Mouse (Mus musculus) erythroblast, embryonic 14.5 days (primary cell): ENCODE results near the gene Acap1. TPM values are rescaled to one million over a fixed set of nuclear protein-coding genes. Genes with fewer than 3 reads are reported as not detected.

Source experiments
- H3K27me3 ChIP-seq: 2 replicates; pipeline ENCODE4 v1.6.1; 2012; ENCODE audit warnings: inconsistent platforms; ENCODE audit not compliant: control insufficient read depth
- H3K36me3 ChIP-seq: 2 replicates; pipeline ENCODE4 v1.6.1; 2012; ENCODE audit warnings: mild to moderate bottlenecking, inconsistent platforms; ENCODE audit not compliant: control insufficient read depth
- H3K4me1 ChIP-seq: 2 replicates; pipeline ENCODE4 v1.6.1; 2012; ENCODE audit warnings: inconsistent platforms; ENCODE audit not compliant: control insufficient read depth
- H3K4me3 ChIP-seq: replicated peaks from 2 replicates; pipeline ENCODE3; 2012; ENCODE audit warnings: moderate library complexity, mild to moderate bottlenecking, inconsistent platforms
- H3K9me3 ChIP-seq: 2 replicates; pipeline ENCODE4 v1.6.1; 2012; ENCODE audit warnings: low read length, inconsistent platforms, mixed read lengths; ENCODE audit not compliant: control insufficient read depth
- GATA1 ChIP-seq: IDR thresholded peaks from 2 replicates; pipeline ENCODE4 v1.6.1; 2012; ENCODE audit warnings: low read length, inconsistent platforms, mixed read lengths
- TAL1 ChIP-seq: IDR thresholded peaks from 3 replicates; pipeline ENCODE4 v1.6.1; 2012; ENCODE audit warnings: low read length, inconsistent platforms, mixed read lengths
- polyA plus RNA-seq: library from polyadenylated mRNA; stranded (reverse); fragments of >175 nt; gene quantifications from 2 replicates; pipeline ENCODE4 v1.2.3, GENCODE M21; 2012

Acap1 gene
- polyA plus RNA-seq, 1 experiment, result 0.37 TPM

GRCm38 (mm10) chr11:69915667-69916627 lies 20.6 kb upstream of the Acap1 start:
- Histone ChIP-seq H3K27me3 (no peaks in the 10 kb centered on the region), H3K4me1 (peaks cover 76% of the 10 kb centered on the region), H3K9me3 (no peaks in the 10 kb centered on the region), H3K36me3 (peaks cover 87% of the 10 kb centered on the region), H3K4me3 (peak overlapping the region; percentile 81)
- peak; percentile 92 for TF ChIP-seq GATA1
- TF ChIP-seq TAL1, result peak; percentile 92

- Histone ChIP-seq H3K4me1 (peaks cover 71% of the 10 kb centered on the region), H3K36me3 (peaks cover 94% of the 10 kb centered on the region), H3K4me3 (peak overlapping the region; percentile 81), H3K9me3 (no peaks in the 10 kb centered on the region), H3K27me3 (no peaks in the 10 kb centered on the region)
- no peak for TF ChIP-seq GATA1
These were observed 19.6 kb upstream of the Acap1 start for GRCm38 (mm10) chr11:69914917-69915430.

- Histone ChIP-seq H3K36me3 (peaks cover 96% of the 10 kb centered on the region), H3K27me3 (no peaks in the 10 kb centered on the region), H3K4me1 (peaks cover 66% of the 10 kb centered on the region), H3K9me3 (no peaks in the 10 kb centered on the region), H3K4me3 (peak overlapping the region; percentile 81)
- TF ChIP-seq GATA1, result no peak
- TF ChIP-seq TAL1, result no peak
These were observed 19.0 kb upstream of the Acap1 start for GRCm38 (mm10) chr11:69914372-69914764.

GRCm38 (mm10) chr11:69913554-69914371 lies 18.4 kb upstream of the Acap1 start, which contains the start of gene Gps2:
TSS of gene Gps2 (plus strand) at chr11:69913888.
- Histone ChIP-seq H3K4me3 (peak within 1 kb of the TSS; percentile 81), H3K36me3 (peaks cover 96% of the 10 kb centered on the region), H3K9me3 (no peaks in the 10 kb centered on the region), H3K27me3 (no peaks in the 10 kb centered on the region), H3K4me1 (peaks cover 60% of the 10 kb centered on the region)
- TF ChIP-seq TAL1 (no peak), GATA1 (no peak)

- H3K4me1 ChIP-seq, result peaks cover 52% of the 10 kb centered on the region
- no peak for TF ChIP-seq TAL1
- no peak for TF ChIP-seq GATA1
- no peaks in the 10 kb centered on the region for H3K9me3 ChIP-seq
- H3K27me3 ChIP-seq, result no peaks in the 10 kb centered on the region
- H3K36me3 ChIP-seq, result peaks cover 96% of the 10 kb centered on the region
- peak overlapping the region; percentile 81 for H3K4me3 ChIP-seq
These were observed 17.6 kb upstream of the Acap1 start for GRCm38 (mm10) chr11:69912716-69913530.

- peaks cover 40% of the 10 kb centered on the region for H3K4me1 ChIP-seq
- no peaks in the 10 kb centered on the region for H3K9me3 ChIP-seq
- no peak overlapping the region for H3K4me3 ChIP-seq
- TF ChIP-seq TAL1 (no peak), GATA1 (no peak)
- peaks cover 96% of the 10 kb centered on the region for H3K36me3 ChIP-seq
- H3K27me3 ChIP-seq, result no peaks in the 10 kb centered on the region
These were observed 16.4 kb upstream of the Acap1 start for GRCm38 (mm10) chr11:69911701-69912100.

GRCm38 (mm10) chr11:69910781-69911560 lies 15.6 kb upstream of the Acap1 start:
- TF ChIP-seq GATA1 (no peak), TAL1 (no peak)
- no peak overlapping the region for H3K4me3 ChIP-seq
- peaks cover 96% of the 10 kb centered on the region for H3K36me3 ChIP-seq
- no peaks in the 10 kb centered on the region for H3K9me3 ChIP-seq
- H3K4me1 ChIP-seq, result peaks cover 32% of the 10 kb centered on the region
- no peaks in the 10 kb centered on the region for H3K27me3 ChIP-seq

GRCm38 (mm10) chr11:69910177-69910576 lies 14.8 kb upstream of the Acap1 start:
- Histone ChIP-seq H3K27me3 (no peaks in the 10 kb centered on the region), H3K36me3 (peaks cover 96% of the 10 kb centered on the region), H3K4me3 (no peak overlapping the region), H3K9me3 (no peaks in the 10 kb centered on the region), H3K4me1 (peaks cover 24% of the 10 kb centered on the region)
- TF ChIP-seq TAL1, result no peak
- no peak for TF ChIP-seq GATA1
